Mouse (Mus musculus) myocyte (in vitro differentiated cells): Measurements from ENCODE around the gene Wdr25. TPM values are rescaled to one million over a fixed set of nuclear protein-coding genes. Genes with fewer than 3 reads are reported as not detected.
A peak's percentile ranks its signal among the peaks of the same experiment; 100 is the strongest.

Source experiments
- H3K27me3 ChIP-seq: one replicate; pipeline ENCODE4 v1.6.1; 2011; ENCODE audit not compliant: control insufficient read depth, insufficient read depth, insufficient read length
- H3K36me3 ChIP-seq: one replicate; pipeline ENCODE4 v1.6.1; 2011; ENCODE audit not compliant: control insufficient read depth, insufficient read depth
- H3K4me2 ChIP-seq: one replicate; pipeline ENCODE4 v1.6.1; 2011; ENCODE audit warnings: low read depth, control low read depth
- H3K4me3 ChIP-seq: one replicate; pipeline ENCODE4 v1.5.1; 2011; ENCODE audit warnings: mild to moderate bottlenecking, control low read depth, moderate library complexity
- H3K79me2 ChIP-seq: one replicate; pipeline ENCODE4 v1.6.1; 2011; ENCODE audit not compliant: control insufficient read depth, insufficient read depth
- H3ac ChIP-seq: one replicate; pipeline ENCODE4 v1.6.1; 2011; ENCODE audit not compliant: control insufficient read depth, insufficient read length
- CEBPB ChIP-seq: IDR thresholded peaks from 2 replicates; pipeline ENCODE4 v1.6.1; 2011; ENCODE audit warnings: mild to moderate bottlenecking, moderate library complexity; ENCODE audit not compliant: poor library complexity, insufficient read depth, severe bottlenecking
- E2F4 ChIP-seq: IDR thresholded peaks from one replicate; pipeline ENCODE4 v1.6.1; 2011; ENCODE audit warnings: mild to moderate bottlenecking, control low read depth, moderate library complexity; ENCODE audit not compliant: insufficient read depth
- MAX ChIP-seq: IDR thresholded peaks from one replicate; pipeline ENCODE4 v1.6.1; 2011; ENCODE audit warnings: low read depth, mild to moderate bottlenecking, control low read depth
- MYOD1 ChIP-seq, 3 experiments: IDR thresholded peaks; one replicate each; pipeline ENCODE4 v1.6.1; 2011; ENCODE audit warnings: control low read depth in 2 of 3, low read depth in 2 of 3, mild to moderate bottlenecking in 2 of 3, moderate library complexity in 1 of 3; ENCODE audit not compliant: insufficient read length in 2 of 3, control insufficient read depth in 1 of 3
- MYOG ChIP-seq, 3 experiments: IDR thresholded peaks; one replicate each; pipeline ENCODE4 v1.6.1; 2011; ENCODE audit warnings: control low read depth in 2 of 3, low read depth in 2 of 3, mild to moderate bottlenecking in 2 of 3; ENCODE audit not compliant: insufficient read length in 2 of 3, control insufficient read depth in 1 of 3, insufficient read depth in 1 of 3
- POLR2A ChIP-seq: IDR thresholded peaks from one replicate; pipeline ENCODE4 v1.6.1; 2011; ENCODE audit warnings: low read depth, mild to moderate bottlenecking, control low read depth, moderate library complexity; ENCODE audit not compliant: insufficient read length
- POLR2AphosphoS2 ChIP-seq: IDR thresholded peaks from one replicate; pipeline ENCODE4 v1.6.1; 2011; ENCODE audit warnings: low read depth, control low read depth; ENCODE audit not compliant: insufficient read length
- REST ChIP-seq: IDR thresholded peaks from one replicate; pipeline ENCODE4 v1.6.1; 2011; ENCODE audit warnings: mild to moderate bottlenecking, control low read depth, moderate library complexity; ENCODE audit not compliant: insufficient read depth, insufficient read length
- SRF ChIP-seq: IDR thresholded peaks from one replicate; pipeline ENCODE4 v1.6.1; 2011; ENCODE audit warnings: low read depth; ENCODE audit not compliant: control insufficient read depth, insufficient read length
- TCF12 ChIP-seq: IDR thresholded peaks from one replicate; pipeline ENCODE4 v1.6.1; 2011; ENCODE audit warnings: mild to moderate bottlenecking, control low read depth; ENCODE audit not compliant: poor library complexity, insufficient read depth, severe bottlenecking
- TCF3 ChIP-seq: IDR thresholded peaks from one replicate; pipeline ENCODE4 v1.6.1; 2011; ENCODE audit warnings: low read depth, control low read depth; ENCODE audit not compliant: insufficient read length
- USF1 ChIP-seq: IDR thresholded peaks from one replicate; pipeline ENCODE4 v1.6.1; 2011; ENCODE audit warnings: low read depth, mild to moderate bottlenecking, control low read depth, moderate library complexity
- polyA plus RNA-seq: library from polyadenylated mRNA; unstranded; fragments of >200 nt; fragmentation: generic; extraction: Trizol; gene quantifications from one replicate; pipeline ENCODE4 v1.2.1, GENCODE M21; 2012; ENCODE audit warnings: missing spikeins

Wdr25 gene
- polyA plus RNA-seq, 1 experiment = 14.0 TPM

DNA sequence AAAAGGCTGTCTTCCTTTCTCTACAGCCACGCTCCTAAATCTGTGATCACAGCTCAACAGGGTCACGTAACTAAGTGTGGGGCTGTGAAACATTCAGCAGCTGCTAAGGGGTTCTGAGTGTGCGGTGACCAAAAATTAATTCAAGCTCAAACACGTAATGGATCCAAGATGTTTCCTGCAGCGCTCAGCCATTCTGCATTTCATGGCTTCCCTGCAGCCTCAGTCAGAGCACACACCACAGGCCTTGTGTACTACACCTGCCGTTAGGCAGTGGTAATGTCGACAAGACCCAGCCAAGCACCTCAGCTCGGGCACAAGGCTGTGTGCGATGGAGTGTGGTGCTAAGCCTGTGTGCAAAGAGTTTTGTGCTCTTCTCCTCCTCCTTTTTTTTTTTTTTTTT, 94.0 kb downstream of the Wdr25 start:
- no peak for TF ChIP-seq POLR2A
- TF ChIP-seq TCF3 = no peak
- TF ChIP-seq TCF12 = no peak
- TF ChIP-seq MYOG (IDR thresholded peaks at IDR 0.05; ENCODE audit: control insufficient read depth in 1 of 3, insufficient read depth in 1 of 3, insufficient read length in 2 of 3, low read depth in 2 of 3) = no peak
- H3K27me3 ChIP-seq = no peaks in the 10 kb centered on the region

DNA sequence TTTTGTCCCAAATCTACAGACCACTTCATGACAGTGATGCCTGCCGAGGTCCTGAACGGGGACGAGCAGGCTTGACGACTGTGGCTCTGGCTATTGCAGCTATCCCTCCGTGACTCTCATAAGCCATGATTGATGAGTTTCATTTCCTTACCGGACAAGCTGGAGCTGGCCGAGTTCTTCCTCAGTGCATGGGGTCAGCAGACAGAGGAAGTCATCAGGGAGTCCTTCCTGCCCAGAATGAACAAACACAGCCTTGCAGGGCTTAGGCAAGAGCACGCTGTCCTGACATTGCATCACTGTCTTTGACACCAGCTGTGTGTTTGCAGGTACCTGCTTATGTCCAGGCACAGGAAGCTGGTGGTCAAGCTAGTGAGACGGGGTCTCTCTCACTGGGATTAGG, 97.0 kb downstream of the Wdr25 start:
- Histone ChIP-seq H3ac (no peak overlapping the region), H3K4me3 (no peak overlapping the region), H3K36me3 (no peaks in the 10 kb centered on the region), H3K79me2 (no peaks in the 10 kb centered on the region), H3K27me3 (no peaks in the 10 kb centered on the region), H3K4me2 (no peak overlapping the region)
- TF ChIP-seq MYOG (IDR thresholded peaks at IDR 0.05; ENCODE audit: control insufficient read depth in 1 of 3, insufficient read depth in 1 of 3, insufficient read length in 2 of 3, low read depth in 2 of 3) (no peak), TCF3 (no peak)

More for the DNA sequence above, 94.0 kb downstream of the Wdr25 start:
- Histone ChIP-seq H3ac (no peak overlapping the region), H3K79me2 (no peaks in the 10 kb centered on the region), H3K4me3 (no peak overlapping the region), H3K4me2 (no peak overlapping the region), H3K36me3 (no peaks in the 10 kb centered on the region)

DNA sequence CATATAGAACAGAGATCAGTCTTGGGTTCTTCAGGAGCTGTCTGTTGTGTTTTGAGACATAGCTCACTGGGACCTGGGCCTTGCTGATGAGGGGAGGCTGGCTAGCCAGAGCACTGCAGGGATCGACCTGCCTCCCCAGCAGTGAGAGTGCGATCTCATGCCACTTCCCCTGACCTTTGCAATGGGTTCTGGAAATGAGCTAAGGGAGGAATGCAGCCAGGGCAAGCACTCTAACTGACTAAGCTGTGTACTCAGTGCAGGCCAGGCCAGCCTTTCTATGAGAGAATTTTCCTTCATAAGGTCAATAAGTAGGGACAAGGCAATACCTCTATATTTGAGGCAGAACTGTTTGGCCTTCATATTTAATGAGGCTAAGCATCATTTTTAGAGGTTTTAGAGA, 99.6 kb downstream of the Wdr25 start:
- H3ac ChIP-seq = no peak overlapping the region
- no peak overlapping the region for H3K4me3 ChIP-seq
- TF ChIP-seq USF1 = no peak
- TF ChIP-seq POLR2A = no peak
- no peak for TF ChIP-seq E2F4
- TF ChIP-seq MYOD1 (IDR thresholded peaks at IDR 0.05; ENCODE audit: control insufficient read depth in 1 of 3, insufficient read length in 2 of 3, low read depth in 2 of 3) = no peak

DNA sequence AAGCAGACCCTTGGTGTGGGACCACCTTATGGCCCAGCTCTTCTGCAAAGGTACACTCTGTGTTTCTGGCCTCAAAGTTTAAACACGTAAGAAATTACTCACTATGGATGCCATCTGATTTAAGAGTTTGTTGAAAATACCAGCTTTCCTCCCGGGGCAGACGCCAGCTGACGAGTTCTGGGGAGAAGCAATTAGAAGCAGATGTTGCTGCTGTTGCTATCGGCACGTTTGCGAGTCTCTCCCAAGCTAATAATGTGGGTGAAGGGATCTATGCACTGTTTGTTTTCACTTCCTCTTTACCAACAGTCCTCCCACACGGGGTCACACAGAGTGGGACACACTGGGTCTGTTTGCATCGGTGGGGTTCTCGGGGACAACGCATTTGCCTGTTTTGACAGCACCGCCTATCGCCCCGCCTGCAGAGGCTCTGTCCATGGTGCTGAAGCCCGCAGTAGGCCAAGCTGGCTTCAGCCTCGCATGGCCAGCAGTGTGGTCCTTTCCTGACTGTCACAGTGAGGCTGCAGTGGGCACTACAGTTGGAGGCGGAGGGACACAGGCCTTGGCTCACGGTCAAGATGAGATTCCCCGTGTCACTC, 101.1 kb downstream of the Wdr25 start:
- Histone ChIP-seq H3K4me3 (no peak overlapping the region), H3K27me3 (no peaks in the 10 kb centered on the region), H3K79me2 (no peaks in the 10 kb centered on the region), H3ac (no peak overlapping the region), H3K4me2 (no peak overlapping the region), H3K36me3 (no peaks in the 10 kb centered on the region)
- peak; percentile 79 for TF ChIP-seq REST
- TF ChIP-seq MYOG (IDR thresholded peaks at IDR 0.05; ENCODE audit: control insufficient read depth in 1 of 3, insufficient read depth in 1 of 3, insufficient read length in 2 of 3, low read depth in 2 of 3) = no peak

More for the DNA sequence above, 99.6 kb downstream of the Wdr25 start:
- H3K36me3 ChIP-seq = no peaks in the 10 kb centered on the region
- no peak overlapping the region for H3K4me2 ChIP-seq
- no peaks in the 10 kb centered on the region for H3K79me2 ChIP-seq
- no peaks in the 10 kb centered on the region for H3K27me3 ChIP-seq

DNA sequence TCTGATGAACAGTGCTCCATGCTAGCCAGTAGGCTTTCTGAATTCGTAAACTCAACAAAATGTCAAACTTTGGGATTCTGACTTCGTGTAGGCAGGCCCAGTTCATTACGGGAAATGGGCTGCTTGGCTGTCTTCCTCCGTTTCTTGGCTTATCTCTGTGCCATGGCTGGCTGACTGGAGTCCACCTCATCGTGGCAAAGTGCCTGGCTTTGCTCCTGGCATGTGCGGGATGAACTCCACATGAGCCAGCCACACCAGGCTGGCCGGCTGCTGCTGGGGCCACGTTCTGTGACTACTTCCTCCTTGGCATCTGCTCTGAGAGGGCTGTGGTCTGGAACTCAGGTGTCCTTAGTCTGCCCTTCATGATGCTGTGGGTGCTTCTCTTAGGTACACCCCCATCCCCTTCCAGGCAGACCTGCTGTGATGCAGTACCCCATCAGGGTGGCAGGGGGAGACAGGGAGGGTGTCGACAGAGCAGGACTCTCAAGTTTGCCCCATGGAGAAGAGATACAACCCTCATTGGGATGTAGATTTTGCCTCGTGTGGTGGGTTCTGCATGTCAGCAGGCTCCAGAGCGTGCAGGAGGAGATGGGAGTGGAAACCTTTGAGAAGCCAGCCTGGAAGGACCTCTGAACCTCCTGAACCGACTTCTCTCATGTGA, 102.7 kb downstream of the Wdr25 start:
- Histone ChIP-seq H3K79me2 (no peaks in the 10 kb centered on the region), H3K4me3 (no peak overlapping the region), H3K4me2 (no peak overlapping the region), H3K27me3 (no peaks in the 10 kb centered on the region), H3K36me3 (no peaks in the 10 kb centered on the region), H3ac (no peak overlapping the region)
- TF ChIP-seq TCF12 (no peak), REST (no peak), USF1 (no peak), MYOD1 (IDR thresholded peaks at IDR 0.05; ENCODE audit: control insufficient read depth in 1 of 3, insufficient read length in 2 of 3, low read depth in 2 of 3) (no peak), SRF (no peak), POLR2AphosphoS2 (no peak), E2F4 (no peak), POLR2A (no peak), MAX (no peak), MYOG (IDR thresholded peaks at IDR 0.05; ENCODE audit: control insufficient read depth in 1 of 3, insufficient read depth in 1 of 3, insufficient read length in 2 of 3, low read depth in 2 of 3) (no peak), CEBPB (no peak), TCF3 (no peak)

DNA sequence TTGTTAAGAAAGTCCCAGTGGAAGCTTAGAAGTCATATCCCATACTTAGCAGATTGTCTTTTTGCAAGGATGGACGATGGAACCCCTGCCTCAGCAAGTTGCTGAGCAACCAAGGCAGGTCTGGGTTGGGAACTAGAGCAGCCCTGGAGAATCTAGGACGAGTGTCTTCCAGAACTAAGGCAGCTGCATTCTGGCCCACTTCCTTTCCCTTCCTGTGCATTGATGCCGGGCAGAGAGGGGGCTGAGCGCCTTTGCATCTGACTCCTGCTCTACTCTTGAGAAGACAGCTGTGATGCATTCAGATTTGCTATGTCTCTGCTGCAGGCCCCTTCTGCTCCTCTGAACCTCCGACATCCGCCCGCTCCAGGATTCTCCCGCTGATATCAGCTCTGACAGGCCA, 103.8 kb downstream of the Wdr25 start:
- Histone ChIP-seq H3K36me3 (no peaks in the 10 kb centered on the region), H3K27me3 (no peaks in the 10 kb centered on the region), H3ac (no peak overlapping the region), H3K79me2 (no peaks in the 10 kb centered on the region), H3K4me2 (no peak overlapping the region), H3K4me3 (no peak overlapping the region)
- TF ChIP-seq TCF3 = no peak
- TF ChIP-seq TCF12 = no peak
- no peak for TF ChIP-seq POLR2A
- TF ChIP-seq SRF = no peak
- no peak for TF ChIP-seq USF1
- TF ChIP-seq POLR2AphosphoS2 = no peak
- TF ChIP-seq CEBPB = no peak
- no peak for TF ChIP-seq MAX
- no peak for TF ChIP-seq REST
- TF ChIP-seq E2F4 = no peak
- TF ChIP-seq MYOD1 (IDR thresholded peaks at IDR 0.05; ENCODE audit: control insufficient read depth in 1 of 3, insufficient read length in 2 of 3, low read depth in 2 of 3) = no peak
